Mouse (Mus musculus) CH12.LX (cell line): ENCODE data around the gene Krt83.

Source experiments
- CHD2 ChIP-seq: IDR thresholded peaks from 2 replicates; pipeline ENCODE4 v1.6.1; 2011; ENCODE audit warnings: low read length, improper control_type of control experiment
- CTCF ChIP-seq, 2 experiments: IDR thresholded peaks in 1 of 2; conservative IDR thresholded peaks in 1 of 2; 2 replicates each; pipeline ENCODE4 v1.5.1; 2011 to 2012; ENCODE audit warnings: low read depth in 2 of 2, low read length in 2 of 2, improper control_type of control experiment in 1 of 2, inconsistent platforms in 1 of 2, mild to moderate bottlenecking in 1 of 2, moderate library complexity in 1 of 2
- MAZ ChIP-seq: IDR thresholded peaks from 2 replicates; pipeline ENCODE4 v1.6.1; 2012; ENCODE audit warnings: low read depth, mild to moderate bottlenecking, inconsistent platforms, low read length, improper control_type of control experiment, moderate library complexity
- MXI1 ChIP-seq: IDR thresholded peaks from 2 replicates; pipeline ENCODE4 v1.6.1; 2011; ENCODE audit warnings: mild to moderate bottlenecking, low read depth, low read length, improper control_type of control experiment
- ZKSCAN1 ChIP-seq: IDR thresholded peaks from 2 replicates; pipeline ENCODE4 v1.6.1; 2012; ENCODE audit warnings: low read depth, inconsistent platforms, low read length, improper control_type of control experiment, borderline replicate concordance

- no peak for TF ChIP-seq CHD2
- TF ChIP-seq MAZ, result no peak
- TF ChIP-seq CTCF (conservative IDR thresholded peaks at IDR 0.05 in 1 of 2, IDR thresholded peaks at IDR 0.05 in 1 of 2; ENCODE audit: low read depth in 2 of 2, low read length in 2 of 2), result peak; percentile 42 to 89
- no peak for TF ChIP-seq ZKSCAN1
- TF ChIP-seq MXI1, result no peak
Observed at GRCm38 (mm10) chr15:101519792-101520191, 28.5 kb upstream of the Krt83 start.
